ENCODE assay signal across 28 mouse cellular contexts in the genomic region with DNA sequence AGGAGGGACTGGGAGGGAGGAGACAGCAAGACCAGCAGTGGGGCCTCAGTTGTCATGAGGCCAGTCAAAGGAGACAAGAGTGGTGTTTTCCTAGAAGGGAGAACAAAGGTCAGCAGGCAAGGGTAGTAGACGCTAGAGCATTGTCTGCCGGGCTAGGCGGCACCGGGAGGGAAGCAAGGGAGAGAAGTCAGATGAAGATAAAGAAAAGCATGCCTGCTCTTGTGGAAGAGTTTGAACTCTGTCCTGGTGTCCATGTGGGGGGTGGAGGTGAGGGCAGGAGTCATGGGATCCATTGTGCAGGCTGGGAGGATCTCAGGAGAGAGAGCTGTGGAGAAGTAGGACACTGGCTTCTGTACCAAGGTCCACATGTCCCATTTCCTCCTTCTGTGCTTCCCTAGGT. TPM values are rescaled to one million over a fixed set of nuclear protein-coding genes. Genes with fewer than 3 reads are reported as not detected.
A peak's percentile ranks its signal among the peaks of the same experiment; 100 is the strongest.
DNase-seq lines count a peak whose midpoint lies in the region; ATAC-seq and TF ChIP-seq lines count a peak whose summit lies in the region.
"Had no signal": no experiment of that assay in that cellular context is flagged by ENCODE, and none has a peak within 500 bp of the region (broad histone marks: within the 10 kb centered on the region; RNA-seq: fewer than 3 reads in every experiment).

No protein-coding gene starts in this region.

- no peak for TF ChIP-seq CTCF in kidney, adult 2 months (conservative IDR thresholded peaks at IDR 0.05; ENCODE audit: insufficient read depth, insufficient read length, low read depth, low read length)
- TF ChIP-seq CTCF in kidney, postnatal 0 days (IDR thresholded peaks at IDR 0.05; ENCODE audit: low read depth), result no peak

- no peaks in the 10 kb centered on the region for H3K36me3 ChIP-seq in kidney, adult 2 months (ENCODE audit: control insufficient read depth, insufficient read depth, low read length)
- no peaks in the 10 kb centered on the region for H3K36me3 ChIP-seq in kidney, embryonic 15.5 days
- H3K36me3 ChIP-seq in intestine, embryonic 16.5 days (ENCODE audit: control insufficient read depth, insufficient read depth, low read length), result no peaks in the 10 kb centered on the region
- no peaks in the 10 kb centered on the region for H3K36me3 ChIP-seq in kidney, postnatal 0 days (ENCODE audit: insufficient read depth, low read length)
- H3K36me3 ChIP-seq in hindbrain, embryonic 10.5 days, result no peaks in the 10 kb centered on the region
- H3K36me3 ChIP-seq: heart, embryonic 10.5 days; heart, embryonic 15.5 days; hindbrain, embryonic 12.5 days; lung, embryonic 15.5 days had no signal

- H3K4me2 ChIP-seq in kidney, embryonic 15.5 days, result no peak overlapping the region
- no peak overlapping the region for H3K4me2 ChIP-seq in intestine, embryonic 16.5 days (ENCODE audit: low read depth, low read length)
- H3K4me2 ChIP-seq in kidney, postnatal 0 days (ENCODE audit: low read length), result no peak overlapping the region
- H3K4me2 ChIP-seq: heart, embryonic 15.5 days; hindbrain, embryonic 12.5 days; lung, embryonic 15.5 days; midbrain, embryonic 11.5 days had no signal

- peaks cover 4% of the 10 kb centered on the region; the same call in 1 of the 2 replicates for H3K4me1 ChIP-seq in kidney, adult 2 months (ENCODE audit: control insufficient read depth, insufficient read depth, low read length)
- H3K4me1 ChIP-seq in kidney, embryonic 15.5 days, result no peaks in the 10 kb centered on the region
- H3K4me1 ChIP-seq in intestine, embryonic 16.5 days (ENCODE audit: control insufficient read depth, insufficient read depth, low read length), result peaks cover 10% of the 10 kb centered on the region; the same call in 1 of the 2 replicates
- H3K4me1 ChIP-seq in kidney, postnatal 0 days (replicated peaks; ENCODE audit: insufficient read depth, low read length), result no peaks in the 10 kb centered on the region
- H3K4me1 ChIP-seq in hindbrain, embryonic 10.5 days (replicated peaks), result 0 out of 2 replicates have a peak, but pooled peaks cover 6% of the 10 kb centered on the region
- H3K4me1 ChIP-seq: heart, embryonic 15.5 days; hindbrain, embryonic 12.5 days; lung, embryonic 15.5 days had no signal

- no peak for TF ChIP-seq POLR2A in kidney, adult 2 months (IDR thresholded peaks at IDR 0.05; ENCODE audit: low read depth, low read length)

- H3K9me3 ChIP-seq in kidney, embryonic 15.5 days (replicated peaks), result no peaks in the 10 kb centered on the region
- no peaks in the 10 kb centered on the region for H3K9me3 ChIP-seq in intestine, embryonic 16.5 days (ENCODE audit: control insufficient read depth, low read length)
- no peaks in the 10 kb centered on the region for H3K9me3 ChIP-seq in kidney, postnatal 0 days (replicated peaks; ENCODE audit: low read length)
- no peaks in the 10 kb centered on the region for H3K9me3 ChIP-seq in hindbrain, embryonic 10.5 days
- H3K9me3 ChIP-seq: heart, embryonic 10.5 days; heart, embryonic 15.5 days; hindbrain, embryonic 12.5 days; lung, embryonic 15.5 days had no signal

- H3K27ac ChIP-seq in kidney, adult 2 months (ENCODE audit: insufficient read depth, low read depth, low read length), result peak overlapping the region; percentile 26
- H3K27ac ChIP-seq in kidney, embryonic 15.5 days, result no peak overlapping the region
- peak overlapping the region; percentile 96 for H3K27ac ChIP-seq in intestine, embryonic 16.5 days (ENCODE audit: low read length)
- H3K27ac ChIP-seq in kidney, postnatal 0 days, result no peak overlapping the region
- H3K27ac ChIP-seq in hindbrain, embryonic 10.5 days, result no peak overlapping the region
- H3K27ac ChIP-seq: heart, embryonic 10.5 days; heart, embryonic 15.5 days; hindbrain, embryonic 12.5 days; lung, embryonic 15.5 days had no signal

- no peak for ATAC-seq in kidney, embryonic 15.5 days (replicated peaks; ENCODE audit: low FRiP score)
- ATAC-seq in intestine, embryonic 16.5 days, result peak; percentile 90
- peak; percentile 88 for ATAC-seq in kidney, postnatal 0 days (replicated peaks; ENCODE audit: low FRiP score, low read depth)
- ATAC-seq: CD4-positive, CD25-positive, alpha-beta regulatory T cell, adult 4 months; forebrain, embryonic 16.5 days; midbrain, embryonic 16.5 days had no signal

- H3K4me3 ChIP-seq in kidney, adult 2 months (ENCODE audit: insufficient read depth, low read depth, low read length), result no peak overlapping the region
- no peak overlapping the region for H3K4me3 ChIP-seq in kidney, embryonic 15.5 days (replicated peaks)
- no peak overlapping the region for H3K4me3 ChIP-seq in intestine, embryonic 16.5 days (ENCODE audit: low read length)
- H3K4me3 ChIP-seq in kidney, postnatal 0 days (replicated peaks; ENCODE audit: low read depth, low read length), result no peak overlapping the region
- no peak overlapping the region for H3K4me3 ChIP-seq in hindbrain, embryonic 10.5 days
- H3K4me3 ChIP-seq: erythroblast, embryonic 14.5 days; heart, embryonic 10.5 days; heart, embryonic 15.5 days; hindbrain, embryonic 12.5 days; lung, embryonic 15.5 days had no signal

- WGBS in kidney, adult 2 months, result 47% methylated on average over 4 of the region's 4 CpGs
- 64% methylated on average over 4 of the region's 4 CpGs for WGBS in kidney, embryonic 15.5 days
- WGBS in intestine, embryonic 16.5 days, result 45% methylated on average over 4 of the region's 4 CpGs
- 67% methylated on average over 4 of the region's 4 CpGs for WGBS in kidney, postnatal 0 days
- WGBS in hindbrain, embryonic 10.5 days, result 48% methylated on average over 4 of the region's 4 CpGs

- H3K27me3 ChIP-seq in kidney, adult 2 months (replicated peaks; ENCODE audit: control insufficient read depth, insufficient read depth, low read length), result no peaks in the 10 kb centered on the region
- H3K27me3 ChIP-seq in kidney, embryonic 15.5 days, result no peaks in the 10 kb centered on the region
- H3K27me3 ChIP-seq in intestine, embryonic 16.5 days (replicated peaks; ENCODE audit: control insufficient read depth, insufficient read depth, low read length), result no peaks in the 10 kb centered on the region
- no peaks in the 10 kb centered on the region for H3K27me3 ChIP-seq in kidney, postnatal 0 days (ENCODE audit: insufficient read depth, low read length)
- no peaks in the 10 kb centered on the region for H3K27me3 ChIP-seq in hindbrain, embryonic 10.5 days (ENCODE audit: insufficient read depth, poor library complexity, severe bottlenecking)
- H3K27me3 ChIP-seq: heart, embryonic 15.5 days; hindbrain, embryonic 12.5 days; lung, embryonic 15.5 days had no signal

- no peak overlapping the region for H3K9ac ChIP-seq in kidney, embryonic 15.5 days
- no peak overlapping the region for H3K9ac ChIP-seq in intestine, embryonic 16.5 days (ENCODE audit: low read depth, low read length)
- H3K9ac ChIP-seq in kidney, postnatal 0 days (ENCODE audit: low read depth, low read length), result no peak overlapping the region
- H3K9ac ChIP-seq: heart, embryonic 15.5 days; hindbrain, embryonic 12.5 days; lung, embryonic 15.5 days had no signal

- DNase-seq in kidney, adult 2 months, result peak; percentile 94
- DNase-seq in kidney, postnatal 0 days (ENCODE audit: low spot score), result peak; percentile 9
- peak; percentile 14 to 56 for DNase-seq in kidney, postnatal 4 days
- DNase-seq in thymus, postnatal 36 days, result no peak
- DNase-seq in hindbrain, embryonic 10.5 days (ENCODE audit: low spot score), result no peak
- no peak for DNase-seq in lung, postnatal 25 days (ENCODE audit: low spot score)
- DNase-seq: adrenal gland, postnatal 25 days; cerebellum, adult 18-20 months; cerebellum, postnatal 10 days; gastrocnemius, postnatal 10 days; liver; right cerebral cortex, adult 18-20 months; thymus, postnatal 14 days had no signal

RNA-seq across cellular contexts. Expression of a gene that starts 40.6 kb away (rescaled TPM):
- polyA plus RNA-seq in kidney, adult 2 months (2012; rRNA removed), result 2.9 and 3.1 TPM in 2 replicates
- polyA plus RNA-seq in kidney, embryonic 15.5 days (2015; fragmentation: Nextera tagmentation; extraction: Ambion mirVana), result 0.43 and 0.57 TPM in 2 replicates
- polyA plus RNA-seq in intestine, embryonic 16.5 days (2015; fragmentation: Nextera tagmentation; extraction: Ambion mirVana), result 29.5 and 51.3 TPM in 2 replicates
- 3.9 TPM in 2 replicates for polyA plus RNA-seq in kidney, postnatal 0 days (2015; fragmentation: Nextera tagmentation; extraction: Ambion mirVana)
- polyA plus RNA-seq in hindbrain, embryonic 10.5 days (2016; fragmentation: Nextera tagmentation; extraction: Ambion mirVana), result 0.05 TPM in 1 of 2 replicates, not detected in the other
- polyA plus RNA-seq: CD4-positive, CD25-positive, alpha-beta regulatory T cell, adult 4 months; cortical plate, adult 2 months; erythroblast, embryonic 14.5 days; forebrain, embryonic 11.5 days; forebrain, embryonic 16.5 days; heart, embryonic 10.5 days; limb, embryonic 11.5 days; midbrain, embryonic 11.5 days; neural tube, embryonic 11.5 days had no signal

Comparison
In these comparisons a context has a peak if more than half of its experiments do, and no peak if none do; other contexts are left out.
1. H3K27ac ChIP-seq: peak in kidney, adult 2 months (single experiment) and intestine, embryonic 16.5 days (single experiment); none in kidney, embryonic 15.5 days (single experiment), kidney, postnatal 0 days (single experiment) and hindbrain, embryonic 10.5 days (single experiment).
2. DNase-seq: peak in kidney, adult 2 months (single experiment), kidney, postnatal 0 days (single experiment) and kidney, postnatal 4 days (2 of 2); none in thymus, postnatal 36 days (0 of 2), hindbrain, embryonic 10.5 days (single experiment) and lung, postnatal 25 days (single experiment).